Mouse (Mus musculus) E14TG2a.4 (cell line): ENCODE data around the gene Oxa1l.

Experiments used
- CTCF ChIP-seq: conservative IDR thresholded peaks from 2 replicates; pipeline ENCODE4 v1.5.1; 2014; ENCODE audit warnings: low read length
- POU5F1 ChIP-seq: IDR thresholded peaks from 2 replicates; pipeline ENCODE4 v1.6.1; 2014; ENCODE audit warnings: low read length, borderline replicate concordance

GRCm38 (mm10) chr14:54321556-54322376 is 38.9 kb upstream of the Oxa1l start:
- TF ChIP-seq CTCF (no peak), POU5F1 (no peak)
